Mouse (Mus musculus): ENCODE results near the gene Plcxd2.

DNA sequence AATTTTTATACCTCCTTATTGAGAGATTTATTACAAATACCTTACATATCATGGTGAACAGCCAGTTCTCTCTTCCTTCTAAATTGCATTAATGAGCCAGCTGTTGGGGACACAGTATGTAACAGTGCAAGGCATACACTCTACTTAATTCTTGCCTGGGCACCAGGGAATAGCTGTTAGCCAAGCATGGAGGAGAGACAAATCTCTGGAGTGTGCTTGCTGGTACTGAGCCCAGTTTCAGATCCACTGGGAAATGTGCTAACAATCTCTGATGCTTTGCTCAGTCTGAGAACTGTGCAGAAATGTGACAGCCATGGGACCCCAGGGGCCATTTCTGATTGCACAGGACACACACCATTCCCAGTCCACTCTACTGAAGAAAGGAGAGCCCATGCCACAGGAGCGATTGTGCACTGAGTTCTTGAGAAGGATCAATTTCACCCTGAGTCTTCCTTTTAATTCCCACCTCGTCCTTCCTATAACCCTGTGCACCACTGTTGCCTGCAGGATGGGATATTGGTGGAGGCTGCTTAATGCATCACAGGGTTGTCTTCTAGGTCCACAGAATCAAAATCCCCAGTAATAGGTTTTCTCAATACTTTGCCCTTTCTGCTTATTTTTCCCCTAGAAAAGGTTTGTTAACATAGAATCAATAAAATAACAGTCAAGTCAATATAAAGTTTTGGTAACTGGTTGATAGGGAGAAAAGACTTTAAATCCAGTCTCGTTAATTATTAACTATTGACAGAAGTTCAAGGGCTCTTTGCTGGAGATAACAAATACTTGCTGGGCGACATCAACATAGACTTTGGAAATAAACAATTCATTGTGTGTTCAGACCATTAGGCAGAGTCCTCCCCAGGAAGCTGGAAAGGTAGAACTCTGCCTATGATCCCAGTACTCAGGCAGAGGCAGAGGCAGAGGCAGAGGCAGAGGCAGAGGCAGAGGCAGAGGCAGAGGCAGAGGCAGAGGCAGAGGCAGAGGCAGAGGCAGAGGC, 25.1 kb downstream of the Plcxd2 start:
- no peak for TF ChIP-seq CTCF (IDR thresholded peaks at IDR 0.05; ENCODE audit: control insufficient read depth, insufficient read depth, insufficient read length)
- TF ChIP-seq MYOD1 (IDR thresholded peaks at IDR 0.05; ENCODE audit: control insufficient read depth, insufficient read length, low read depth), result no peak
- no peak for TF ChIP-seq CEBPB (IDR thresholded peaks at IDR 0.05; ENCODE audit: low read depth)
- TF ChIP-seq USF1 (IDR thresholded peaks at IDR 0.05; ENCODE audit: low read depth), result no peak
